9 mouse cellular contexts compared by ENCODE assay signal in genomic region chr7:25904066-25904465, GRCm38 (mm10). TPM values are rescaled to one million over a fixed set of nuclear protein-coding genes. Genes with fewer than 3 reads are reported as not detected.
DNase-seq lines count a peak whose midpoint lies in the region; ATAC-seq and TF ChIP-seq lines count a peak whose summit lies in the region.
"Had no signal": no experiment of that assay in that cellular context is flagged by ENCODE, and none has a peak within 500 bp of the region (broad histone marks: within the 10 kb centered on the region; RNA-seq: fewer than 3 reads in every experiment).

No protein-coding gene starts in this region.

- no peak for TF ChIP-seq POLR2A in kidney, adult 2 months (IDR thresholded peaks at IDR 0.05; ENCODE audit: low read depth, low read length)

- no peak overlapping the region for H3K27ac ChIP-seq in kidney, adult 2 months (ENCODE audit: insufficient read depth, low read depth, low read length)
- H3K27ac ChIP-seq in kidney, embryonic 15.5 days: no peak overlapping the region
- no peak overlapping the region for H3K27ac ChIP-seq in midbrain, embryonic 15.5 days

- peak; percentile 45 for DNase-seq in kidney, adult 2 months
- peak; percentile 90 for DNase-seq in ES-CJ7 (ENCODE audit: low read depth, low spot score)
- DNase-seq in embryo, embryonic 11.5 days (ENCODE audit: low read depth, low spot score): peak; percentile 4
- no peak for DNase-seq in layer of hippocampus, postnatal 36 days
- no peak for DNase-seq in left cerebral cortex, postnatal 36 days (ENCODE audit: low spot score in 2 of 2)

- H3K27me3 ChIP-seq in kidney, adult 2 months (replicated peaks; ENCODE audit: control insufficient read depth, insufficient read depth, low read length): no peaks in the 10 kb centered on the region
- no peaks in the 10 kb centered on the region for H3K27me3 ChIP-seq in kidney, embryonic 15.5 days
- H3K27me3 ChIP-seq in midbrain, embryonic 15.5 days (replicated peaks): no peaks in the 10 kb centered on the region

- H3K36me3 ChIP-seq in kidney, adult 2 months (ENCODE audit: control insufficient read depth, insufficient read depth, low read length): no peaks in the 10 kb centered on the region
- H3K36me3 ChIP-seq in kidney, embryonic 15.5 days: no peaks in the 10 kb centered on the region
- no peaks in the 10 kb centered on the region for H3K36me3 ChIP-seq in midbrain, embryonic 15.5 days (replicated peaks)

- H3K4me1 ChIP-seq in kidney, adult 2 months (ENCODE audit: control insufficient read depth, insufficient read depth, low read length): no peaks in the 10 kb centered on the region
- 0 out of 2 replicates have a peak, but pooled peaks cover 8% of the 10 kb centered on the region for H3K4me1 ChIP-seq in kidney, embryonic 15.5 days
- H3K4me1 ChIP-seq in midbrain, embryonic 15.5 days: no peaks in the 10 kb centered on the region

- no peak for ATAC-seq in kidney, embryonic 15.5 days (replicated peaks; ENCODE audit: low FRiP score)
- peak; percentile 63 for ATAC-seq in megakaryocyte progenitor cell, adult 5-6 weeks (replicated peaks; ENCODE audit: poor library complexity)
- ATAC-seq in midbrain, embryonic 15.5 days (replicated peaks): no peak

- intact Hi-C loops in left cerebral cortex, postnatal 36 days (cut with DNase I): no loop called here

- no peaks in the 10 kb centered on the region for H3K9me3 ChIP-seq in kidney, embryonic 15.5 days (replicated peaks)
- no peaks in the 10 kb centered on the region for H3K9me3 ChIP-seq in midbrain, embryonic 15.5 days

- 36% methylated on average over 3 of the region's 3 CpGs for WGBS in kidney, adult 2 months
- WGBS in kidney, embryonic 15.5 days: 54% methylated on average over 3 of the region's 3 CpGs
- WGBS in midbrain, embryonic 15.5 days: 49% methylated on average over 3 of the region's 3 CpGs

- no peak overlapping the region for H3K4me3 ChIP-seq in kidney, adult 2 months (ENCODE audit: insufficient read depth, low read depth, low read length)
- no peak overlapping the region for H3K4me3 ChIP-seq in kidney, embryonic 15.5 days (replicated peaks)
- no peak overlapping the region for H3K4me3 ChIP-seq in midbrain, embryonic 15.5 days

- no peak overlapping the region for H3K4me2 ChIP-seq in kidney, embryonic 15.5 days
- no peak overlapping the region for H3K4me2 ChIP-seq in midbrain, embryonic 15.5 days

- H3K9ac ChIP-seq in kidney, embryonic 15.5 days: no peak overlapping the region
- H3K9ac ChIP-seq in midbrain, embryonic 15.5 days: no peak overlapping the region

- peak; percentile 53 for TF ChIP-seq CTCF in kidney, adult 2 months (conservative IDR thresholded peaks at IDR 0.05; ENCODE audit: insufficient read depth, insufficient read length, low read depth, low read length)

RNA-seq across cellular contexts. Expression of gene Cyp2b10, which starts 6.6 kb away (rescaled TPM):
- not detected in 2 replicates for polyA plus RNA-seq in kidney, adult 2 months (2012; rRNA removed)
- polyA plus RNA-seq in kidney, embryonic 15.5 days (2015; fragmentation: Nextera tagmentation; extraction: Ambion mirVana): not detected in 2 replicates
- not detected in 2 replicates for total RNA-seq in megakaryocyte progenitor cell, adult 5-6 weeks (2015)
- total RNA-seq in megakaryocyte progenitor cell, adult 5-6 weeks (2017): not detected in 2 replicates
- total RNA-seq in layer of hippocampus, postnatal 36 days (2021): under 1 TPM; 0.17 to 0.33 TPM
- total RNA-seq in left cerebral cortex, postnatal 36 days (2021): under 1 TPM in 1 of 2 experiments, not detected in 1; 0.54 TPM
- polyA plus RNA-seq in midbrain, embryonic 15.5 days (2015; fragmentation: Nextera tagmentation; extraction: Ambion mirVana): not detected in 2 replicates
- polyA plus RNA-seq: heart, embryonic 14.5 days had no signal

Comparison
In these comparisons a context has a peak if more than half of its experiments do, and no peak if none do; other contexts are left out.
1. DNase-seq: peak in kidney, adult 2 months (single experiment), ES-CJ7 (single experiment) and embryo, embryonic 11.5 days (single experiment); none in layer of hippocampus, postnatal 36 days (0 of 2) and left cerebral cortex, postnatal 36 days (0 of 2).